Mouse (Mus musculus) E14TG2a.4 (cell line): Measurements from ENCODE around the gene Bcl11a.

ENCODE experiments used
- CTCF ChIP-seq: conservative IDR thresholded peaks from 2 replicates; pipeline ENCODE4 v1.5.1; 2014; ENCODE audit warnings: low read length
- POU5F1 ChIP-seq: IDR thresholded peaks from 2 replicates; pipeline ENCODE4 v1.6.1; 2014; ENCODE audit warnings: low read length, borderline replicate concordance

GRCm38 (mm10) chr11:24180040-24180439 is 102.2 kb downstream of the Bcl11a start:
- TF ChIP-seq CTCF (no peak), POU5F1 (no peak)
